Mouse (Mus musculus): Measurements from ENCODE around the gene Olfr56. TPM values are rescaled to one million over a fixed set of nuclear protein-coding genes. Genes with fewer than 3 reads are reported as not detected.
"Not testable (repeated sequence)": the region's sequence is repeated elsewhere in the genome, so short reads cannot be mapped to it uniquely, and the experiment has no call there.

The Olfr56 gene
- polyA plus RNA-seq (2012; fragmentation: generic; extraction: Trizol), result 0.05 TPM
- long read RNA-seq, experiment 1, result 0 reads
- long read RNA-seq, experiment 2, result 0 reads

GRCm38 (mm10) chr11:48978240-48978939 lies at the start of gene Olfr56:
Gene Olfr56, plus strand, starts transcription at chr11:48978889.
- H3K4me3 ChIP-seq (ENCODE audit: insufficient read depth, poor library complexity, severe bottlenecking); H3K36me3 ChIP-seq (ENCODE audit: control insufficient read depth, insufficient read depth); H3K79me3 ChIP-seq (ENCODE audit: low read depth); H3K27me3 ChIP-seq (ENCODE audit: control insufficient read depth, insufficient read depth, insufficient read length); H3K79me2 ChIP-seq (ENCODE audit: control insufficient read depth, insufficient read depth); H3ac ChIP-seq (ENCODE audit: control insufficient read depth, insufficient read length, low read depth): not testable (repeated sequence)

GRCm38 (mm10) chr11:48933422-48933821 lies 45.3 kb upstream of the Olfr56 start:
- not testable (repeated sequence) for H3K79me2 ChIP-seq (ENCODE audit: control insufficient read depth, insufficient read depth); H3K4me3 ChIP-seq (ENCODE audit: insufficient read depth, poor library complexity, severe bottlenecking); H3ac ChIP-seq (ENCODE audit: control insufficient read depth, insufficient read length, low read depth); H3K27me3 ChIP-seq (ENCODE audit: control insufficient read depth, insufficient read depth, insufficient read length); H3K79me3 ChIP-seq (ENCODE audit: low read depth); H3K36me3 ChIP-seq (ENCODE audit: control insufficient read depth, insufficient read depth)

- not testable (repeated sequence) for H3K27me3 ChIP-seq (ENCODE audit: control insufficient read depth, insufficient read depth, insufficient read length); H3K4me3 ChIP-seq (ENCODE audit: insufficient read depth, poor library complexity, severe bottlenecking); H3K79me3 ChIP-seq (ENCODE audit: low read depth); H3K79me2 ChIP-seq (ENCODE audit: control insufficient read depth, insufficient read depth); H3ac ChIP-seq (ENCODE audit: control insufficient read depth, insufficient read length, low read depth); H3K36me3 ChIP-seq (ENCODE audit: control insufficient read depth, insufficient read depth)
Observed at GRCm38 (mm10) chr11:48933923-48934322, 44.8 kb upstream of the Olfr56 start.

- H3K79me3 ChIP-seq (ENCODE audit: low read depth); H3K36me3 ChIP-seq (ENCODE audit: control insufficient read depth, insufficient read depth); H3K4me3 ChIP-seq (ENCODE audit: insufficient read depth, poor library complexity, severe bottlenecking); H3K27me3 ChIP-seq (ENCODE audit: control insufficient read depth, insufficient read depth, insufficient read length); H3ac ChIP-seq (ENCODE audit: control insufficient read depth, insufficient read length, low read depth); H3K79me2 ChIP-seq (ENCODE audit: control insufficient read depth, insufficient read depth): not testable (repeated sequence)
Observed at GRCm38 (mm10) chr11:48935291-48935690, 43.4 kb upstream of the Olfr56 start.

- not testable (repeated sequence) for H3ac ChIP-seq (ENCODE audit: control insufficient read depth, insufficient read length, low read depth); H3K4me3 ChIP-seq (ENCODE audit: insufficient read depth, poor library complexity, severe bottlenecking); H3K36me3 ChIP-seq (ENCODE audit: control insufficient read depth, insufficient read depth); H3K79me2 ChIP-seq (ENCODE audit: control insufficient read depth, insufficient read depth); H3K27me3 ChIP-seq (ENCODE audit: control insufficient read depth, insufficient read depth, insufficient read length); H3K79me3 ChIP-seq (ENCODE audit: low read depth)
Observed at GRCm38 (mm10) chr11:48939286-48939685, 39.4 kb upstream of the Olfr56 start.

GRCm38 (mm10) chr11:48946090-48946489 lies 32.6 kb upstream of the Olfr56 start, which contains the start of gene Psme2b:
Gene Psme2b, minus strand, starts transcription at chr11:48946190.
- not testable (repeated sequence) for H3K27me3 ChIP-seq (ENCODE audit: control insufficient read depth, insufficient read depth, insufficient read length); H3K4me3 ChIP-seq (ENCODE audit: insufficient read depth, poor library complexity, severe bottlenecking); H3K36me3 ChIP-seq (ENCODE audit: control insufficient read depth, insufficient read depth); H3K79me2 ChIP-seq (ENCODE audit: control insufficient read depth, insufficient read depth); H3K79me3 ChIP-seq (ENCODE audit: low read depth); H3ac ChIP-seq (ENCODE audit: control insufficient read depth, insufficient read length, low read depth)

GRCm38 (mm10) chr11:48974686-48975085 lies 4.0 kb upstream of the Olfr56 start:
- H3ac ChIP-seq (ENCODE audit: control insufficient read depth, insufficient read length, low read depth); H3K79me3 ChIP-seq (ENCODE audit: low read depth); H3K79me2 ChIP-seq (ENCODE audit: control insufficient read depth, insufficient read depth); H3K4me3 ChIP-seq (ENCODE audit: insufficient read depth, poor library complexity, severe bottlenecking); H3K27me3 ChIP-seq (ENCODE audit: control insufficient read depth, insufficient read depth, insufficient read length); H3K36me3 ChIP-seq (ENCODE audit: control insufficient read depth, insufficient read depth): not testable (repeated sequence)

- not testable (repeated sequence) for H3K36me3 ChIP-seq (ENCODE audit: control insufficient read depth, insufficient read depth); H3K27me3 ChIP-seq (ENCODE audit: control insufficient read depth, insufficient read depth, insufficient read length); H3ac ChIP-seq (ENCODE audit: control insufficient read depth, insufficient read length, low read depth)
Observed at GRCm38 (mm10) chr11:48979251-48979650, 562 bp downstream of the Olfr56 start, which contains the start of gene 9930111J21Rik1. Gene 9930111J21Rik1, minus strand, starts transcription at chr11:48979398.

GRCm38 (mm10) chr11:48980052-48980451 lies 1.4 kb downstream of the Olfr56 start:
- H3K27me3 ChIP-seq (ENCODE audit: control insufficient read depth, insufficient read depth, insufficient read length), result not testable (repeated sequence)

More at GRCm38 (mm10) chr11:48979251-48979650, 562 bp downstream of the Olfr56 start, which contains the start of gene 9930111J21Rik1:
- H3K79me3 ChIP-seq (ENCODE audit: low read depth); H3K79me2 ChIP-seq (ENCODE audit: control insufficient read depth, insufficient read depth); H3K4me3 ChIP-seq (ENCODE audit: insufficient read depth, poor library complexity, severe bottlenecking): not testable (repeated sequence)

GRCm38 (mm10) chr11:48982848-48983247 lies 4.2 kb downstream of the Olfr56 start:
- H3K4me3 ChIP-seq (ENCODE audit: insufficient read depth, poor library complexity, severe bottlenecking); H3K27me3 ChIP-seq (ENCODE audit: control insufficient read depth, insufficient read depth, insufficient read length); H3K79me3 ChIP-seq (ENCODE audit: low read depth); H3K79me2 ChIP-seq (ENCODE audit: control insufficient read depth, insufficient read depth); H3K36me3 ChIP-seq (ENCODE audit: control insufficient read depth, insufficient read depth); H3ac ChIP-seq (ENCODE audit: control insufficient read depth, insufficient read length, low read depth): not testable (repeated sequence)

More at GRCm38 (mm10) chr11:48980052-48980451, 1.4 kb downstream of the Olfr56 start:
- not testable (repeated sequence) for H3K79me2 ChIP-seq (ENCODE audit: control insufficient read depth, insufficient read depth); H3K4me3 ChIP-seq (ENCODE audit: insufficient read depth, poor library complexity, severe bottlenecking); H3K36me3 ChIP-seq (ENCODE audit: control insufficient read depth, insufficient read depth); H3K79me3 ChIP-seq (ENCODE audit: low read depth); H3ac ChIP-seq (ENCODE audit: control insufficient read depth, insufficient read length, low read depth)

GRCm38 (mm10) chr11:48988219-48988618 lies 9.5 kb downstream of the Olfr56 start:
- H3K79me2 ChIP-seq (ENCODE audit: control insufficient read depth, insufficient read depth); H3K36me3 ChIP-seq (ENCODE audit: control insufficient read depth, insufficient read depth); H3ac ChIP-seq (ENCODE audit: control insufficient read depth, insufficient read length, low read depth); H3K4me3 ChIP-seq (ENCODE audit: insufficient read depth, poor library complexity, severe bottlenecking); H3K79me3 ChIP-seq (ENCODE audit: low read depth); H3K27me3 ChIP-seq (ENCODE audit: control insufficient read depth, insufficient read depth, insufficient read length): not testable (repeated sequence)

- not testable (repeated sequence) for H3K79me2 ChIP-seq (ENCODE audit: control insufficient read depth, insufficient read depth); H3K36me3 ChIP-seq (ENCODE audit: control insufficient read depth, insufficient read depth); H3ac ChIP-seq (ENCODE audit: control insufficient read depth, insufficient read length, low read depth); H3K79me3 ChIP-seq (ENCODE audit: low read depth); H3K4me3 ChIP-seq (ENCODE audit: insufficient read depth, poor library complexity, severe bottlenecking); H3K27me3 ChIP-seq (ENCODE audit: control insufficient read depth, insufficient read depth, insufficient read length)
Observed at GRCm38 (mm10) chr11:48989981-48990380, 11.3 kb downstream of the Olfr56 start.

Measured in C2C12 (cell line).